Mouse (Mus musculus): ENCODE data around the gene Cav3. TPM values are rescaled to one million over a fixed set of nuclear protein-coding genes. Genes with fewer than 3 reads are reported as not detected.

Gene Cav3
- polyA plus RNA-seq, 1 experiment, result 0.09 TPM

- Histone ChIP-seq H3K4me3 (ENCODE audit: extremely low read depth, insufficient read depth, insufficient read length) (no peak overlapping the region), H3K27me3 (ENCODE audit: control insufficient read depth, insufficient read depth, low read length) (no peaks in the 10 kb centered on the region), H3K27ac (ENCODE audit: insufficient read depth, low read length) (no peak overlapping the region), H3K36me3 (ENCODE audit: control insufficient read depth, insufficient read depth, low read length) (no peaks in the 10 kb centered on the region), H3K4me1 (ENCODE audit: control insufficient read depth, insufficient read depth, insufficient read length) (no peaks in the 10 kb centered on the region)
- no peak for DNase-seq (ENCODE audit: low read depth in 1 of 2, low spot score in 2 of 2)
- TF ChIP-seq CTCF (IDR thresholded peaks at IDR 0.05; ENCODE audit: extremely low read depth, insufficient read depth, insufficient read length, insufficient replicate concordance) (no peak), POLR2A (IDR thresholded peaks at IDR 0.05; ENCODE audit: low read depth, low read length) (no peak)
- 64% methylated on average over 3 of the region's 3 CpGs for WGBS
Observed at GRCm38 (mm10) chr6:112517991-112518390, 58.7 kb downstream of the Cav3 start.

Other genes with a start within 250 kb of the Cav3 start
- gene Lmcd1, start 185.7 kb upstream of the Cav3 start, polyA plus RNA-seq (2012; rRNA removed), result 7.0 and 7.7 TPM in 2 replicates
- gene Ssu2, start 71.5 kb upstream of the Cav3 start, polyA plus RNA-seq (2012; rRNA removed), result 4.6 and 4.7 TPM in 2 replicates
- gene Oxtr, start 30.4 kb downstream of the Cav3 start, polyA plus RNA-seq (2012; rRNA removed), result 0.14 TPM in 2 replicates
- 1.8 and 2.0 TPM in 2 replicates for gene Rad18, start 237.2 kb downstream of the Cav3 start, polyA plus RNA-seq (2012; rRNA removed)

Measured in spleen, adult 2 months (tissue).